Mouse (Mus musculus): ENCODE data around the gene 4933416C03Rik.

4933416C03Rik gene

DNA sequence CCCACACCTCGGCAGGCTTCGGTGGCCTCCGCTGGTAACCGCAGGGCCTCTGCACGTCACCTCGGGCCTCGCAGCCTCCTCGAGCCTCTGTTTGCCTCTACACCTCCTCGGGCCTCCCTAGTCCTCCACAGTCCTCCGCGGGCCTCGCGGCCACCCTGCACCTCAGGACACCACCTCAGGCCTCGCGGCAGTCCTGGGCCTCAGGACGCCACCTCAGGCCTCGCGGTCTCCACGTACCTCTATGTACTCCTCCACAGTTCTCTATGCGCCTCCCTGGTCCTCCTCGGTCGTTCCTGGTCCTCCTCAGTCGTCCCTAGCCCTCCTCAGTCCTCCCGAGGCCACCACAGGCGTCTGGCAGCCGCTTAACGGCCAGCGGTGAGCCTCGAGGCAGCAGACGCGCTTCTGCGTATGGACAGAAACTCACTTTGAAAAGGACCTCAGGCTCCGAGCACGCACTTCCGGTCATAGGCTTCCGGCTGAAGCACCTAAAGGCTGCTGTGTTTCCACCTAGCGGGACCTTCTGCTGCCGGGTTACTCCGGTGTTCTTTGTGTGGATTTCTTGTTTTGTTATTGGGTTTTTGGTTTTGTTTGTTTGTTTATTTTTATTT lies at the start of gene 4933416C03Rik:
TSS of gene 4933416C03Rik (minus strand) at position 51 of the 608 bp plus-strand sequence.
- no peak for DNase-seq (ENCODE audit: low spot score)

DNA sequence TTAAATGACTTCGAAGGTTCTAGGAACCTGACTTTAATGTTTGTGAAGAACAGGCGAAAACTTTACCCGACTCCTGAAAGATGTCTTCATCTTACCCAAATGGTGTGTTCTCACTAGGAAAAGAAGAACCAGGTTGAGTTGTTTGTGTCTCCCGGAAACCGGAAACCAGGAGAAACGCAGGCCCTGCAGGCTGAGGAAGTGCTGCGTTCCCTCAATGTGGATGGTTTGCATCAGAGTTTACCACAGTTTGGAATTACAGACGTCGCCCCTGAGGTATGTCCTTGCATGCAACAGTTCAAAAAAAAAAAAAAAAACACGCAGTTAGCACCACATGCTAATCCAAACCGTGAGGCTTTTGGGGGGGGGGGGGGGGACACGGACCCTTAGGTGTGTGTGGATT lies 48.6 kb upstream of the 4933416C03Rik start:
- no peak for DNase-seq (ENCODE audit: low spot score)

DNA sequence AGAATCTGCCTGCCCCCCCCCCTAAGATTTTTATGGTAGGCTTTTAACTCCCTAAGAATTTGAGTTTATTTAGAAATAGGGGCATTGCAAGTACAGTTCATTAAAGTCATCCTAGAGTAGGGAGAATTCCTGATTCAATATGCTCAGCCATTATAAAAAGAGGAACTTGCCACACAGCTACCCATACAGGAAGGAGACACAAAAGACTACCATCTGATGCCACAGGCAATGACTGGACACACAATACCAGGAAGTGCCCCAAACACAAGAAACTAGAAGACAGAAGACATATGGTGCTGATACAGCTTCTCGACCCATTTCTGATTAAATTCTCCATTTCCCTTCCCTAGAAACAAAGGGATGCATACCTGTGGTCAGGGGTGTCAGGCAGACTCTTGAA lies 43.0 kb upstream of the 4933416C03Rik start:
- no peak for DNase-seq (ENCODE audit: low spot score)

DNA sequence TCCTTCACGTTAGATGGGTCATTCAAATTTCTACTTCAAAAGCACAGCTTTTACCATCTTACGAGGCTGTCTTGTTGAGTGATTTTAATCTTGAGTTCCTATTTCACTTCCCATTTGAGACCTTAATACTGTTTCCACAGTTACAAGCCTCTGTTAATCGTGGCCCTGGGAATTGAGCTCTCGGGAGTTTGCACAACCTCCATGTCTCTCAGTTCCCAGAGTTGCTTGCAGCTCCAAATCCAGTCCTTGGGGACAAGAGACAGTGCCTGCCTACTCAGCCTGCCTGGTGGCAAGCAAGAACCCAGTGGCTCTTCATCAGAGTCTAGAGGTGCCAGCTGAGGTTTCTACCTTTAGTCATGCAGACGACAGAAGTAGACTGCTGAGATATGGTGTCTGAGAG lies 41.0 kb upstream of the 4933416C03Rik start:
- no peak for DNase-seq (ENCODE audit: low spot score)

DNA sequence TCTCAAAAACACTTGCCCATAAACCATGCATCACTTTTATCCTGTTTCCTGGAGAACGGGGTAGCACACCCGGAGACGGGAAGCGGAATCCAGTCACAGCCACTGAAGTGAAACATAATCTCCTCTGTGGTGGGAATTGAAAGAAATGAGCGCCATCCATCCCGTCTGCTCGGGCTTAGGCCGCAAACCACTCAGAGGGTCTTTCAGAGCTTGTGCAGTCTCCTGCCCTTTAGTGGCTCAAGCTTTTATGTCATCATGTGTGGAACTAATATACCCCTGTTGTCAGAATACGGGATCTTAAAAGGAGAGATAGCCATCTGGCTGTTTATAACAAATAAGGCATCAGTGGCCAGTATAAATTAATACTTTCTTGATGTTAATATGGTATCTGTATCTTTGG lies 32.4 kb upstream of the 4933416C03Rik start:
- DNase-seq (ENCODE audit: low spot score) = no peak

DNA sequence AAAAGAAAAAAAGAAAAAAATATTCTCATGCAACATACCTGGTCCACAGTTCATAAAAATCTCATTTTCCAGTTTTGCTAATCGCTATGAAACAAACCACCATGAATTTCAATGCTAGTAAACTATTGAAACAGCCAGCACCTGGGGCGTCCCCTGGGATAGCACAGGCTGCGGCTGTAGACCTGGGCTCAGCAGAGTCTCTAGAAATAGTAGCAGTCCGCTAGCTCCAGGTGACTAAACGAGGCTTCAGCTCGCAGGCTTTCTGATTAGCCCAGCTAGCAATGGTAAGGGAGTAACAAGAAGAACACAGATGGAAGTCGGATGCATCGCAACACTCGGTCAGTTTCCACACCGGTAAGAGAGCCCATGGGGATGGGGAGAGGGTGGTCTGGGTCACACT lies 30.0 kb upstream of the 4933416C03Rik start:
- no peak for DNase-seq (ENCODE audit: low spot score)

DNA sequence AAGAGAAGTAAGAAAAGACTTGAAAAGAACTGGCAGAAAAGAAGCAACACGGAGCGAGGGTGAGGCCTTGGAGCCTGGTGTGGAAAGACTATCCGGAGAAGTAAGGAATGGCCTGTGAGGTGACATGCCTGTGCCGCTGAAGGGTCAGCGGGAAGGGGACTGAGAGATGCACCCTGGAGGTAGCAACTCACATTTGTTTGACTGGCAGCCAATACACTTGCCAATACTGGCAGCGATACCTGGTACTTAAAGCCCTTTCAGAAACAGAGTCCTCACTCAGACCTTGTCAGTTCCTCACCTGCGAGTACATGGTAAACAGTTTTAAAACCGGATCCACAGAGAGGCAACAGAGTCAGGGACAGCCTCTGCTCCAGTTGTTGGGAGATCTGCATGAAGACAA lies 26.5 kb upstream of the 4933416C03Rik start:
- DNase-seq (ENCODE audit: low spot score) = no peak

DNA sequence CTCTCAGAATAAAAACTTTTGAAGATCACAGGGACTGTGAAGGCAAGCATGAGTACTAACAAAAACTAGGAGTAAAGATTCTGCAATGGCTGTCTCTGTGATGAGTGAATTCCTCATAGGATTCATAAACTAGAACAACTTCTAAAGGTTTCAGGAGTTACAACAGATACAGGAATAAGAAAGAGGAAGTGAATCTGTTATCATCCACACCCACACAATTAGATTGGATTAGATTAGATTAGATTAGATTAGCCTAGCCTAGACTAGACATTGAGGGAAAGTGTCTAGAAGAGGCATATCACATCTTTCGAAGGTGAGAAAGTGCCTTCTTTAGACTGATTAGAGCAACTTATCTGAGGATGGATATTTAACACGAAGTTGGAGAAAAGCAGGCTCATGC lies 21.5 kb upstream of the 4933416C03Rik start:
- no peak for DNase-seq (ENCODE audit: low spot score)

DNA sequence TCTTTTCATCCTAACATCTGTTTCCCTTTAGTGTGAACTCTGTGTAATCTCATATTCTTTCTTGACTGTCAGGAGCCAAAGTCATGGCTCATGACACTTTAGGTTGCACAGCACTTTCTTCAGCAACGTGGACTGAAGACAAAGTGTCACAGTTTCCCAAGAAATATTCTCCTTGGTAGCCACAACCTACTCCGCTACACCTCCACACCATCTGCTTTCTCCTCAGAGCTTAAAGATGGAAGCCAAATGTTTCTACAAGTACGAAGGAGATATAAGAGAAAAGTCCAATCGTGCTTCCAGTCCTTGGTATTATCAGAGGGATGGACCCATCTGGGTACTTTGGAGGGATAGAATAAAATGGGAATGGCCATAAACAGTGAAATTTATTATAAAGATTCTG lies 18.5 kb upstream of the 4933416C03Rik start:
- DNase-seq (ENCODE audit: low spot score) = no peak

DNA sequence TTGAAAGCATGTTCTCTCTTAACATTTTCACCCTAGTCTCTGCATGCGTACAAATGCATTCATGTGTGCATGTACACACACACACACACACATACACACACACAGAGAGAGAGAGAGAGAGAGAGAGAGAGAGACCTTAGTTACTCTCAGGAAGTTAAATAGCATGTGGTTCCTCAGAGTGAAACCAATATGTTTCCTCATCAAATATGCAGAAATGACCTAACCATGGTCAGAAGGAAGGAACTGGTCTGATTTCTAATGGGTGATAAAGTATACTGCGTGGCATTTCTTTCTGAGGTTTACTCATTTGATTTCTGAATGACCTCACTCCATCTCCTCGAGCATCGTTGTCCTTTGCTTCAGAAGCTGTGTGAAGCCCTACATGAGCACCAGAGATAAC lies 17.5 kb upstream of the 4933416C03Rik start:
- no peak for DNase-seq (ENCODE audit: low spot score)

DNA sequence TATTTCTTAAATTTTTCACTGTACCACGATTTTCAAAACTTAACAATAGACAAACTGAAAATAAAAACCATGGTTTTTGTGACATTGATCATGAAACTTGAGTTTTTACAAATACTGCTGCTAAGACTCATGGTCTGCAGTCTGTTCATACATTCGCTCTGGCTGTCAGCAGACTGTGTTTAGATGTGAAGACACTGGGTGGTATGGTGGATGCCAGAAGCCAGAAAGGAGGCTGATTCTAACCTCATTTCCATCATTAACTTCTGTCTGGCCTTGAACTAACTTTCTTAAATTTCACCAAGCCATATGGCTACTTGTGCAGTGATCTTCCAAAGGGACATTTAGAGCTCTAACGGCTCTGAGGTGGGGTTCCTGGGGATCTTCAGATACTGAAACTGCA lies 16.7 kb upstream of the 4933416C03Rik start:
- DNase-seq (ENCODE audit: low spot score) = no peak

DNA sequence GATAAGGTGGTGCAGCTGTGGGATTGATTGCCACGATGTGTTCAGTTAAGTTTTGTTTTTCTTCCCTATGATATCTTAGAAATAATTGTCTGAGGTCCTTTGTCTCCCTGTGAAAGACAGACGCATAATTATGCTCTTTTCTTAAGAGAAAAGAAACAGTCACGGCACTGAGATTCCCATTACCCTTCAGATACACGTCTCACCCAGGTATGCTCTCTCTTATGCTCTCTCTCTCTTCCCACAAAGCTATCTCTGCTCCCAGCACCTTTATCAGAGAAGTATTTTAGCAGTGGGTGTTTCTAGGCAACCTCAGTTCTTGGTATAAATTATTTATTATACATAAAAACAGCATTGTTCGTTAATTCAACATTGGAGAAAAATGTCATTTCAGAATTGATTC lies 11.6 kb upstream of the 4933416C03Rik start:
- no peak for DNase-seq (ENCODE audit: low spot score)

DNA sequence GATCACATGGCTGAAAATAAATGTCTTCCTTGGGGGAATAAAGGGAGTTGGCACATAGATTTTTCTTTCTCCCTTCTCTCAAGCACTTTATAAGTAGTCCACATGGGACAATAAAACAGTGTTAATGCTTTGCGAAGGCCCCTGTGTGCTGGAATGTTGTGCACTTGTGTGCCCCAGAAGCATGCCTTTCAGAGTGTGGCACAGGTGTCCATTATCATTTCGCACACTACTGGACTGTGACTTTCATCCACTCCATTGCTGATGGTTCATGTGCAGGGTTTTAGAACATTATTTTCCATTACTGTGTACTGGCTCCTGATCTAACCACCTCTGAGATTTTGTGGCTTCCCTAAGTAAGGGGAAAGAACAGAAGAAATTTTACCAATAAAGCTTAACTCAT lies 10.1 kb upstream of the 4933416C03Rik start:
- no peak for DNase-seq (ENCODE audit: low spot score)

DNA sequence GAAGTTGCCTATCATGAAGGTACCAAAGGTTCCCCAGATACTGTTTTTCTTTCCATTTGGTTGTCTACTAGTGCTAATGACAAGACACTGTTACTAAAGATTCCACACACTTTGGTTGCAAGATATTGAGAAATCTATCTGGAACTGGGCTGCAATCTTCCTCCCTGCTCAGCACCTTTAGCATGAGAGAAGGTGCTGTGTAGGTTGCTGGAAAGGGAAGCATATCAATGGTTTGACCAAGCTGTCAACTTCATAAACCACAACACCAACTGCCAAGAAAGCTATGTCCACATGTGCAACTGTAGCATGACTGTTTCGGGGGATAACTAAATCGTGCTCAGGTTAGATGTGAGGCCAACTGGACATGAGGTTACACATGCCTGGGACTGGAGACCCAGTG lies 7.7 kb upstream of the 4933416C03Rik start:
- DNase-seq (ENCODE audit: low spot score) = no peak

DNA sequence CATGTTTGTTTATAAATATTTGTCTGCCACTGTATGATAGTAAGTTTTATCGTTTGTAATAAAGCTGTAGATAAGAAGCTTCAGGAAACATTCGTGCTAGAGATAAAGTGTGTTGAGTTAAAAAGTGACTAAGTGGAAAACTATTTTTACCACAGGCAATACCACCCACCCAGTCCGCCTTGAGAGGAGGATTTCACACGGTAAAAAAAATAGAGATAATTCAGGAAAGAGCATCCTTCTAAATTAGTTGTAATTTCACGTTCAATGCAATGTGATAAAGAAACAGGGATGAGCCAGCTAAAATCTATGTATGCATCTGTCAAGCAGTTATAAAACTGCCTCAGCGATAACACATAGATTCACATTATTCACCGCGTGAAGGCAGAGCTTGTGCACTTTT lies 3.3 kb upstream of the 4933416C03Rik start:
- no peak for DNase-seq (ENCODE audit: low spot score)

DNA sequence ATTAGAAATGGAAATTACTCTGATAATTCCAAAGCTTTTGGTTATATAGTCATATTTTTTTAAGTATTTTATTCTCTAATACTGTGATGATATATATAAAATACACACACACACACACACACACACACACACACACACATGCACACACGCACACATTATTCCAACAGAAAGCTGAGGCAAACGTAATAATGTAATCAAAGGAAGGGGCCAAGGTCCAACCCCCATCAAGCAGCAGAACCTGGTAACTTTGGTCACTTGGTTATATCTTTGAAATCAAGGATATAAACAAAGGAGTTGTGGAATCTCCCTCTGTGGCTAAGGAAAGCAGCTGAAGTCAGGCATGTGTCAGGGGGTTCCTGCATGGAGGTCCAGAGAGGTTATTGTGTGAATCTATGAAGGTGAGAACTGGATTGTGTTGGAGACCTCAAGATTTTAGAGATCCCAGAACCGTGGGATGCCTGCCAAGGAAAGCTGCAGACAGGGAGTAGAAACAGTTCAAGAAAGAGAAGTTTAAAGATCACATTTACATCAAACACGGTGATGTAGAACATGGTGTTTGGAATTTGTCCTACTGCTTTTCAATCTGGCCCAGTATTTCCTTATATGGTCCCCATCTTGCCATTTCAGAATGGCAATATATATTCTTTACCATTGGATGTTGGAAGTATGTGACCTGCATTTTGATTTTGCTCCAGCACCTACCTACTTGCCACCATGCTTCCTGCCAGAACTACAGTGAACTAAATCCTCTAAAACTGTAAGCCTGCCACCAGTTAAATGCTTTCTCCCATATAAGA lies 2.4 kb upstream of the 4933416C03Rik start:
- DNase-seq (ENCODE audit: low spot score) = no peak

DNA sequence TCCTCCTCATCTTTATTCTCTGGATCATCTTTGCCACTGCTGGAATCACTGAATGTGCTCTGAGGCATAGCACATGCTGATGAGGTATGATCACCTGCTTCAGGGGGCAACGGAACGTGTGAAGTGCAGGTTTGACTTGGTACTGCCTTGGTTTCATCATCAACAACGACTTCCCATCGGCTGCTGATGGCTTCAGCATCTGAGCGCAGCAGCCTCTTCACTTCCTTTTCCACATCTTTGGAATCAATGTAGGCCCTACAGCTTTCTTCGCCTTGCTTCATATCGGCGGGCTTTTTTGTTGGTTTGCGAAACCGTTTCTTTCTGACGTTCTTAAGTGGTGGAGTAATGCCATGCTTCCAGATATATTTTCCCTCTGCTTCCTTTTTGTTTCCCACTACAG lies 849 bp downstream of the 4933416C03Rik start:
- DNase-seq (ENCODE audit: low spot score) = no peak

DNA sequence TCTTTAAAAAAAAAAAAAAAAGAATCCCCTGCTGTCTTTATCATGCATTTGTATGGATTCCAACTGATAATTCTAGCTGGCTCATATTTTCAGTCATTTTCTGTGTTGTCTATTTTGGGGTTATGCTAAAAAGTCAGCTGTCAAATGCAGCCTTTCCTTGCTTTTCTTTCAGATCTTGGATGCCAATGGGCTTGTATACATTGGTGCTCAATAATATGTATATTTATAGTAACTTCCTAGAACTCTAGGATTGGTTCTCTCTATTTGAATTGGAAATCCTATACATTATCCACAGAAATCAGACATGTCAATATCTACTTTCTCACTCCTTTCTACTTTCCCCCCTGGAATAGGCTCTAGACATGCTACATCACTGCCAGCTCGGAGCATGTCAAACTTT lies 5.0 kb downstream of the 4933416C03Rik start:
- no peak for DNase-seq (ENCODE audit: low spot score)

DNA sequence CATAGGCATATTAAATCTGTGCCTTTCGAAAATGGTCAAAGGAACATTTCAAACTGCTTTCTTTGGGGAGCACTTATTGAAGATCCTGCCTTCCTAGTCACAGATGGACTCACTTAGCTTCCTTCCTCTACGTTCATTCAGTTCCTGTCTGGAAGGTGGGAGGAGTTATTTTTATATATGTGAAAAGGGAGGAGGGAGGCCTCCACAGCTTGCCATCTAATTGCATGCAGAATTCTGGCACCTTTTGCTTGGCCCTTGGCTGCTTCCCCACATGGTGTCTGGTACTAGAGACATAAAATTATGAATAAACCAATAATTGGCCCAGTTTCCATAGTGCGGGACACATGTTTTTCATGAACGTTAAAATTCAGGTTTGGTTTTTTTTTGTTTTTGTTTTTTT lies 5.5 kb downstream of the 4933416C03Rik start:
- DNase-seq (ENCODE audit: low spot score) = no peak

DNA sequence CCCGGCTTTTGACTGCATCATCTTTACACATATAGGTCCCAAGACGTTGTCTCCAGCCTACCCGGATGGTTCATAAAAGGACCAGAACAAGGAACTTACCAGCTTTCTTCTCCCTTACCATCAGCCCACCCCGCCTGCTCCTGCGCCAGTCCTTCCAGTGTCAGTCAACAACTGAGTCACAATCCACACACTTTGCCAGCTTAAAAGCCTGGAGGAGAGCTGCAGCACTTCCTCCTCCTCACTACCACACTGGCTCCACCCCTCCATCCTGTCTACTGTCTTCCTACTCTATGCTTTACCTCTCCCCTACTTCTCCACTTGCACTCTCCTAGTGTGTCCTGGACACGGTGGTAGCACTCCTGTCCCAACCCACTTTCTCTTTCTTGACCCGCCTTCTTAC lies 15.2 kb downstream of the 4933416C03Rik start:
- DNase-seq (ENCODE audit: low spot score) = no peak

DNA sequence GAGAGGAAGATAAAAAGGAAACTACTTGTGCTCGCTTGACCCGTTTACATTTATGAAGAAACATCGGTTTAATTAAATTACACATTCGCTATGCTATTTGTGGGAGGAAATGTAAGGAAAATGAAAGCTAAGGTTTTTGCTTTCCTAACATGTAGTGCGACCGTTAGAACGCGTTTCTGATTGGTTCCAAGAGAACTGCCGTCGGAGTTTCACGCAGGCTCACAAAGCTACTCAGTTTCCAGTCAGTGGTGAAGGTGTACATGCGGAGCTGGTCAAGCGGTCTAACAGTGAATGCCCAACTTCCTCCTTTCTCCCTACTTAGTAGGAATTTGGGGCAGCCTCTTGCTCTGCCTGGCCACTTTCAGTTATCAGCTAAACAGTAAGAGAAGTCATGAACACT lies 17.3 kb downstream of the 4933416C03Rik start:
- no peak for DNase-seq (ENCODE audit: low spot score)

DNA sequence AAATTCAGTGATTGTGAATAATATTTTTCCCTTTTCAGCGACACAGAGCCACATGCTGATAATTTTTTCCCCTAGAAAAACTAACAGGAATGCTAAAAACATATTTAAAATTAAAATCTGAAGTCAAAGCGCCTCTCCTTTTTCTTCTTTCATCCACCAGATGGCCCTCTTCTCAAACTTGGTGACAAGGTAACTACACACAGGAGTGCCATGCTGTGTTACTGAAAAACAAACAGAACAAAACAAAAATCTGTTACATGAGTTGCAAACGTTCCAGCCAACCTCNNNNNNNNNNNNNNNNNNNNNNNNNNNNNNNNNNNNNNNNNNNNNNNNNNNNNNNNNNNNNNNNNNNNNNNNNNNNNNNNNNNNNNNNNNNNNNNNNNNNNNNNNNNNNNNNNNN lies 29.8 kb downstream of the 4933416C03Rik start:
- no peak for DNase-seq (ENCODE audit: low spot score)

DNA sequence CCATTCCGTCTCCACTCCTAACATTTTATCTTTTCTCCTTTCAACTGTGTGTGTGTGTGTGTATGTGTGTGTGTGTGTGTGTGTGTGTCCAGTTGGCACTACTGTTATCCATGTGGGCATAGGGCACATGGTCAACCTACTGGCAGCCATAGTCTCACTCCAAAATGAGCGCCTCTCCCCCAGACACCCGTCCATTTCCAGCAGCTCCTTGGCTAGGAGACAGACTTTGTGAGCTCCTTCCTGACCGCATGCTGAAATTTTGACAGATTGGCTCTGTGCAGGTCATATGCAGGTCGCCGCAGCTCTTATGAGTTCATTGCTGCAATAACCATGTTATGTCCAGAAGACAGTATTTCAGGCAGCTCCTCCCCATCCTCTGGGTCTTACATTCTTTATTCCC lies 32.9 kb downstream of the 4933416C03Rik start:
- DNase-seq (ENCODE audit: low spot score) = no peak

DNA sequence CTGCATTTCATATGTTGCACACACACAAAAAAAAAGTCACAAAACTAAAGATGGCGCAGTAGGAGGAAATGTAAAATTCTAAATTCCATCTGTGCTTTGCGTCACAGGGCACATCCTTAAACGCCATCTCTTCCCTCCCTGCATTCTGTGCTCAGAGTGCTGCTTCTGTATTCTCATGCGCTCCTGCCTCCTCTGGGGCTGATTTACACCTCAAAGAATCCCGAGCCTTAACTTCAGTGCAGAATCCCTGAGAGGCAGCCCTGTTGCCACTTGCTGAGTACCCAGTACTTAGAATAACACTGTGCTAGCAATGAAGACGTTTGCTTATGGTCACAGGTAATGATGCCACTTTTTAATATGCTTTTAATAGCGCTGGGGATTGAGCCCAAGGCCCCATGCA lies 34.3 kb downstream of the 4933416C03Rik start:
- no peak for DNase-seq (ENCODE audit: low spot score)
